Mouse (Mus musculus) hindbrain, embryonic 16.5 days (tissue): ENCODE results near the gene Tubb1. TPM values are rescaled to one million over a fixed set of nuclear protein-coding genes. Genes with fewer than 3 reads are reported as not detected.

Source experiments
- polyA plus RNA-seq: library from polyadenylated mRNA; unstranded; fragments of >200 nt; fragmentation: Nextera tagmentation; extraction: Ambion mirVana; gene quantifications from 2 replicates; pipeline ENCODE4 v1.2.1, GENCODE M21; 2015

Gene Tubb1
- polyA plus RNA-seq, 1 experiment from 2014 or later = 0.43 TPM

Other genes starting within 250 kb of the Tubb1 start
- gene Gnas, start 166.4 kb upstream of the Tubb1 start, polyA plus RNA-seq = 1,030 and 1,626 TPM in 2 replicates
- 15.1 and 23.5 TPM in 2 replicates for gene Gm20721, start 104.0 kb upstream of the Tubb1 start, polyA plus RNA-seq
- 108 TPM in 2 replicates for gene Nelfcd, start 34.9 kb upstream of the Tubb1 start, polyA plus RNA-seq
- gene Ctsz, start 11.7 kb upstream of the Tubb1 start, polyA plus RNA-seq = 83.3 and 85.1 TPM in 2 replicates
- 664 and 740 TPM in 2 replicates for gene Atp5e, start 13.4 kb downstream of the Tubb1 start, polyA plus RNA-seq
- gene Prelid3b, start 22.4 kb downstream of the Tubb1 start, polyA plus RNA-seq = 109 and 114 TPM in 2 replicates
- gene Zfp831, start 192.8 kb downstream of the Tubb1 start, polyA plus RNA-seq = not detected in 2 replicates